Mouse (Mus musculus): ENCODE measurements at regions not wholly inside any gene's neighbourhood (a gene's known extent, or its start where the extent isn't known, plus 50 kb on each side); places are given as distances from the start of the nearest gene placed in this dataset.
"Not testable (repeated sequence)": the region's sequence is repeated elsewhere in the genome, so short reads cannot be mapped to it uniquely, and the experiment has no call there.

- no peak for DNase-seq (ENCODE audit: low spot score in 2 of 2)
Measured at GRCm38 (mm10) chr17:48650556-48650955, 195.9 kb downstream of the Unc5cl start.

DNA sequence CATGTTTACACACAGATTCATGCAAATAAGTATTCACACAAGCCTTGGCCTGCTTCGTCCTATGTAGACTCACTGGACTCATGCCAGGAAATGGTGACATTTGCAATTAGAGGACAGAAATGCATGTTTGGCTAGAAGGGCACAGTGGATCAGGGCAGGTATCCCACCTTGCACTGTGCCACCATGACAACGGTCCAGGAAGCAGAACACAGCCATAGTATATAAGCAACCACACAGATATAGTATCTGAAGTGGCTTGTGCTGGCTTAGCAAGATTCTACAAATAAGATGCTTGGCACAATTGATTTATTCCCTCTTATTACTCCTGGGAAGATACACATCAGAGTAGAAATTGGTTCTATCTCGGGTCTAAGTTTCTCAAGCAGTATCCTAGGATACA, 218.0 kb downstream of the Unc5cl start:
- DNase-seq (ENCODE audit: low spot score in 2 of 2), result no peak

DNA sequence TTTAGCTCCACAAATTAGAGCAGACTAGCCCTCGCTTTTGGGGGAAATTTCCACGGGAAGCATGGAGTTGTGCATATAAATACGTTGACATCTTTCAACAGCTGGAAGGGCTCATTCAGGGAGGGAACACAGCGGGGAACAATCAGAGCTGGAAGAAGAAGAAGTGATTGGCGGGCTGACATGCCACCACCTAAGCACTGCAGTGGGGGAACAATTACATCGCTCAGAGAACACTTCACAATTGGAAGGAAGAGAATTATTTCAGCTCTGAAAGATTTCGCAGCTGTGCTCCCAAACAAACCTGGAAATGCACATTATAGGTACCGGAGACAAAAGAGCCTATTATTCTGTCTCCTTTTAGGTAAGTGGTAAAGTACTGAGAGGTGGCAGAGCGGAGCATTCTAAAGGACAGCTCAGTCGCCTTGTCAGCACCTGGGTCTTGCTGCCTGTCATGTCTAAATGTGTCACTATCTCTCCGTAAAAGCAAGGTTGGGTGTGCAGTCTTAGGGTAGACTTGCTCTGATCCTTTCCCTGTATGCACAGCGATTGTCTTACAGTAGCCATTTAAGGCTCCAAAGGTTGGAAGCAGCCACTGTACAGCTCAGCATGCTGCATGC, 223.6 kb downstream of the Unc5cl start:
- DNase-seq (ENCODE audit: low spot score in 2 of 2), result no peak

GRCm38 (mm10) chr17:48680331-48680730, 225.6 kb downstream of the Unc5cl start:
- no peak for DNase-seq (ENCODE audit: low spot score in 2 of 2)

DNA sequence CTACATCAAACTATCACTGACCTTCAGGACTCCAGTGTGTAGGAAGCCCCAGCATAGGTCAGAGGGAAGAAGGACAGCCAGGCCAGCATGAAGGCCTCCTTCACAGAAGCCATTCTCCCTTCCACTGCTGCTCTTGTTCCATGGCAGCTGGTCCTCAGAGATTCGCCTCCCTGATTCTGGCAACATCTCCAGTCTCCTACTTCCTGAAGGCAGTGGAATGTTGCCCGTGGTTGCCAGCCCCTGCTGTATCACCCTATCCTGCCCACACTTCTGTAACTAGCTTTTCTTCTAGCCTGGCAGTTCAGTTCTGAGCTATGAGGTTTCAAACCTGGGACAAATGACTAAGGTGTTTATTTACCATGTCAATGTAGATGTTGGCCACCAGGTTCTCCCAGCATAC, 234.2 kb downstream of the Unc5cl start:
- no peak for DNase-seq (ENCODE audit: low spot score in 2 of 2)

GRCm38 (mm10) chr17:48698456-48698855, 233.7 kb upstream of the Lrfn2 start:
- DNase-seq (ENCODE audit: low spot score in 2 of 2), result no peak

DNA sequence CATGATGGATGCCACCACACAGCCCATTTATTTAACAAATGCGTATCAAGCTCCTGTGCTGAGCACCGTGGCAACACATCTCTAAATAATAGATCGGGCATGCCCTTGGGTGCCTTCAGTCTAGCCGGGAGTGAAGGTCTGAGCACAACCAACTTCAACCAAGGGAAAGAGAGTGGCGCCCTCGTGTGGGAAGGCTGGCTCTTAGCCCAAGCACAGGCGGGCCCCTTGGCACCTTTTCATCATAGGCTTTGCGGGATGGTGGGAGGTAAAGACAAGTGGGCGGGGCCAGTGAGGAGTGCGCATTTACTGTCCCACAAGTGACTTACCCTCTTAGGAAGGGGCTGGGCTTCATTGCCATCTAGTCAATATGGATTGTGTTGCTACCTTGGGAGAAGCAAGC, 231.6 kb upstream of the Lrfn2 start:
- DNase-seq (ENCODE audit: low spot score in 2 of 2), result no peak

DNA sequence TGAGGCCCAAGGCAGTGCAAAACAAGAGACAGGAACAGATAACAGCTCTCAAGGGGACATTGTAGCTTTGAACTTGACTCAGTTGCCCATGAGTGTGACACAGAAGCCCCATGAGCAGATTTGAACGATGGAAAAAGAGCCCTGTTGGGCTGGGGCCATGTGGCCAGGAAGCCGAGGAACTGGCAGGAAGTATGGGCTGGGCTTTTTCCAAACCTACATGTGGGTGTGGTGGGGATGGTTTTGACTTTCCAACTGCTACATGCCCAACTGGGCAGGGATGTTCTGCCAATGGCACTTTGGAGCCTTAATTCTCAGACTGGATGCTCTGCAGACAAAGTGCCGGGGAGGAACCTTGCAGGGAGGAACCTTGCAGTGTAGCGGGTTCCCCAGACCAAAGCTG, 211.7 kb upstream of the Lrfn2 start:
- DNase-seq (ENCODE audit: low spot score in 2 of 2), result no peak

GRCm38 (mm10) chr17:48723286-48723685, 208.9 kb upstream of the Lrfn2 start:
- no peak for DNase-seq (ENCODE audit: low spot score in 2 of 2)

DNA sequence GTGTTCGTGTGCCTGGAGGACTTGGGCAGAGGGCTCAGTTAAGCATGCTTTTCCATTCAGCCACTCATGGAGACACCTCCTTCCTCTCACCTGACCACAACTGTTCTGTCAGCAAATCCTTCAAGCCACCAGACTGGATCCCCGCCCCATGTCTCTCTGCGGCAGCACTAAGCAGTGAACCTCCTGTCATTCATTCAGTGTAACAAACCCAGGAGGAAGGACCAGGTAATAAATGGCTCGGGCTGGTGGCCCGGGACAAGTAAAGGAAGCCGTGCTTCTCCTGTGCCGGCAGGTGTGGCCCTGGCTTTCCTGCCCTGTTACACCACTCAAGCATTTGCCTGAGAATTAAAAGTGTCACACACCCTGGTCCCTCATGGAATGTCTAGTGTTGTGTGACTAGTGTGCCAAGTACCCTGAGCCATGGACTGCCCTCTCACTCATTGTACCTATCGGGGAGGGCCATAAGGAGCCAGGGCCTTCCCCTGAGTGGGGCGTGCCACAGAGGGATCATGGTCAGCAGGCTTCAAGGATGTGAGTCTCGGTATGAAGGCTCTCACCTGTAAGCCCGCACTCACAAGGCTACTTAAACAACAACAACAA, 207.6 kb upstream of the Lrfn2 start:
- no peak for DNase-seq (ENCODE audit: low spot score in 2 of 2)

- DNase-seq (ENCODE audit: low spot score in 2 of 2), result no peak
Measured at GRCm38 (mm10) chr17:48726460-48726859, 205.7 kb upstream of the Lrfn2 start.

DNA sequence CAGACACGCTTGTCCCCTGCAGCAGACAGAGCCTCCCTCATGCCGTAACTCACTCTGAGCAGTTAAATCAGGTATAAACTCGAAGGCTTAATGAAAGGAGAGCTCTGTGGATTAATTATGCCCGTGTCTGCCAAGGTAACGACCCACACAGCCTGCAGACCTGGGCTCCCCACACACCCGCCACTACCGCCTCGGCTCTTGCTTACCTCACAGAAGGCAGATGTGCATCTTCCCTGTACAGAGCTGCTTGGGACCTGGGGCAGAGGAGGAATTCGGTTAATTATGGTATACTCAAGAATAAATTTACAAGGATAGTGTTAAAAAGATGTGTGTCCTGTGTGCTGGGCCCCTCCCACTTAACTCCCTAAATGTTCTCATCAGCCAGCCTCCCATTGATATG, 198.4 kb upstream of the Lrfn2 start:
- DNase-seq (ENCODE audit: low spot score in 2 of 2), result no peak

DNA sequence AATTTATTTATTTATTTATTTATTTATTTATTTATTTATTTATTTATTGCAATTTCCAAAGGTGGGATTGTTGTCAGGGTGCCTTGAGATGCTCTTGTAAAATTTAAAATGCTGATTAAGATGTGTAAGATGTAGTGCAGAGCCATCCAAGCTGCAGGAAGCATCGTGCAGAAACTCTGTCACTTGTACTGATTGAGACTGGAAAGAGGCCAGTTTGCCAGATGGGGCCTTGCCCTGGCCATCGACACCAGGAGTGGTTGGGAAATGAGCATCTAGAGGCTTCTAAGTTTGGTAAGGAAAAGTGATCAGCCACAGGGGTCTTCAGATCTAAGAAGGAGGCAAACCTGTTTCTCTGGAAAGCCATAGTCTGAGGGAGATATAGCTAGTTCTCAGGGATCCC, 195.0 kb upstream of the Lrfn2 start:
- not testable (repeated sequence) for DNase-seq (ENCODE audit: low spot score in 2 of 2)

DNA sequence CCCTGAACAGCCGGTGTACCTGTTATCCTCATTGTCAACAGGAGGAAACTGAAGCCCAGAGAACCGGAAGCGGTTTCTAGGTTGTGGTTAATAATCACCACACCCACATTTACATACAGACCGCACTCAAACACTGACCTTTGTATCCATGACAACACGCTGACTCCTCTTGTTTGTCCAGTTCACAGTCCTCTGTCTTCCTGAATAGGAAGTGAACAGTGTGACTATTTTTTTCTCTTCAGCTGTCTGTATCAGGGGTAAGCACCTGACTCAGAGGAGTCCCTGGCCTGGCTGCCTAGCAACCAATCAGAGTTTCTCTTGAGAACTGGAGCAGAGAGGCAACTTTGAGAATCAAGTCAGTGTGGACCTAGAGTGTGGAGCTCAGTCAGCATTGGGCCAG, 193.5 kb upstream of the Lrfn2 start:
- peak; percentile 1 to 8 for DNase-seq (ENCODE audit: low spot score in 2 of 2)

GRCm38 (mm10) chr17:48742769-48743405, 189.3 kb upstream of the Lrfn2 start:
- no peak for DNase-seq (ENCODE audit: low spot score in 2 of 2)

GRCm38 (mm10) chr17:48770099-48770498, 162.1 kb upstream of the Lrfn2 start:
- DNase-seq (ENCODE audit: low spot score in 2 of 2), result no peak

DNA sequence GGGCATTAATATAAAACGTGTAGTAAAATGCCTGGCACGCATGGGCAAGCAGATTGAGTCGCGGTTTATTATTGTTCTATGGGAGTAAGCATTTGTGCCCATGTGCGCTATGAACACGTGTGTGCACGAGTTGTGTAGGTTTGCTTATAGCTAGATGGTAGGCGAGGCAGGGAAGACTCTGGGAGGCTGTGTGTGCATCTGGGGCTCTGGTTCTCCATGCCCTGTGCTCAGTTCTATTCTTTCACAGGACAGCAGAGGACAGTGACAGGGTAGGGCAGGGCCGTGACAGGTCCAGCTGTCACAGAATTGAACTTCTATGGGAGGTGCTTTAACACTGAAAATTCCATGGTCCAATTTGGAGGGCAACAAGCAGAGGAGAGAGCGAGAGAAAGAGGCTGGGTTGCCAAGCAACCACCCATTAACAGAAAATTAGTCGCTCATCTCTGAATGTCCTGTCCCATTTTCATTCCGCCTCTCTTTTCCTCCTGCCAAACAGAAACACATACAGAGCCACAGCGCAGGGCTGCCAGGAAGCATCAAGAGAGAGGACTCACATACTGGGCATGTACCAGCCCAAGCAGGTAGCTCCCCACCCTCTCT, 160.4 kb upstream of the Lrfn2 start:
- no peak for DNase-seq (ENCODE audit: low spot score in 2 of 2)

DNA sequence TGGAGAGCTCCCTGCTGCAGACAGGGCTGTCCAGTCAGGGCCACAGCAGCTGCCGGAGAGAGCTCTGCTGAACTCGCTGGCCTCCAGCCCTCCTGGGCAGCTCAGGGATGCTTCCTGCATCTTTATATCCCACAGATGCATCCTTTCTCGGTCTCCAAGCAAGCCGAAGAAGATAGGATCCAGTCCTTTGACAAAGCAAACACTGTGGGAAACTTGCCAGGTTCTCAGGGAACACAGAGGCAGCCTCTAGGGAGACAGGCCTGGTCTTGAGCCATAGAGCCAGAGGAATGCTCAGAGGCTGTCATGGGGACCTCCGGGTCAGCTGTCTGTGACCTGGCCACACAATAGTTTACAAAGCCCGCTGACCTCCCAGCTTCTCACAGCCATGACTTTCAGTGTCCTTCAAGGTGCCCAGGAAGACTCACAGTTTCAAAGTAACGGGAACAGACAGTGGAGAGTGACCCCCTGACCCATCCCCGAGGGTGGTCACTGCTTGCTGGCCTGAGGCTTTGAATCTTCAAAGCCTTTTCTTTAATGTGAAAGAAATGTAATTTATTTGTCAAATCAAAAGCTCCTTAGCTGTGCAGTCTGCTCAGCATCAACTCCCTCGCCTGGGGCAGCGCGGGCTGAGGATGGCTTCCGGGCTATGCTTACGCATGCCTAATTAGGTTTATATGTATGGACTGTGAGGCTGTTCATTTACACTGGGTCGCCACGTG, 157.8 kb upstream of the Lrfn2 start:
- DNase-seq (ENCODE audit: low spot score in 2 of 2), result peak in 1 of 2 experiments; percentile 6

DNA sequence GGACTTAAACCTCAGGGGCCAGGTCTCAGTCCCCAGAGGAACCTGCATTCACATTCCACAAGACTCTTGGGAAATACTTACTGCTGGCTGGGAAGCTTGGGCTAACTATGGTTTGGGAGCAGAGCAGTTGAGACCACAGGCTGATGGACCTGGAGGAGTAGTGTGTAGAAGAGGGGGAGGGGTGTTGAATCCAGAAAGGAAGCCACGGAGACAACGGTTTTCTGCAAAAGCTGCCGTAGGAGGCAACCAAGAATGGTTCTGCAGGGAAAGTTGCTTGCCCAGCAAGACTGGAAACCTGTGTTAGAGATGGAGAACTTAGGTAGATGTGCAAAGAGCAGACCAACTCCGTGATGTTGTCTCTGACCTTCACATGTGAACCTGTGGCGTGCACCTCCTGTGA, 156.7 kb upstream of the Lrfn2 start:
- DNase-seq (ENCODE audit: low spot score in 2 of 2), result no peak

DNA sequence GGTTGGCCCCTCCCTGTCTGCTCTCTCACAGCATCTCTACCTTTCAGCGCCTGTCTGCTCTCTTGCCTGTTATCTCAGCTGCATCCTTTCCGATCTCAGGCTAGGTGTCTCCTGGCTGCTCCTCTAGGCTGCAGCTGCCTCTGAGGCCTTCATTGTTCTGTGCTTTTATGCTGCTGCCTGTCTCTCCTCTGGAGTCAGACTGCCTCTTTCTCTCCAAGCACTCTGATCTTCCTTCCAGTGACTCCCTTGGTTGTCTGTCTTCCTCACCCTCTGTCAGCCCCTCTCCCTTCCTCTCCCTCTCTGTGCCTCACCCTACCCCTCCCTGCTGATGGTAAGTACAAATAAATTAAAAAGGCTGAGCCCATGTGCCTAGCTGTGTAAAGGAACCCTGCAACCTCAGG, 155.7 kb upstream of the Lrfn2 start:
- DNase-seq (ENCODE audit: low spot score in 2 of 2), result no peak

GRCm38 (mm10) chr17:48780217-48780616, 152.0 kb upstream of the Lrfn2 start:
- no peak for DNase-seq (ENCODE audit: low spot score in 2 of 2)

DNA sequence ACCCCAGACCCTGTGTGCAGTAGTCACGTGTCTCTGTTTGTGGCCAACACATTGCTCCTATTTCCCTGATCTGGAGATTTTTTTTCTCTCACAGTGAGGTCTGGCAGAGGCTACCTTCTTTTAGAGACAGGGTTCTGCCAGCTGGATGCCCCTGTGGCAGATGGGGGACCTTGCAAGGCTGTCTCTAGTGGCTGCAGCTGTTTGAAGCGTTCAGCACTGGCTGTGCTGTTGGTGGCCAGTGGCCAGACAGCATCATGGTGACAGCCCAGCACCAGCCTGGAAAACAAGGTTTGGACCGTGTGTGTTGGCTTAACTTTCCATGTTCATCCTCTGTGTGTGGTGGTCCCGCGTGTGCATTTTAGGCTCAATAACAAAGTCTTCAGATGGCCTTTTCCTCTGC, 147.8 kb upstream of the Lrfn2 start:
- DNase-seq (ENCODE audit: low spot score in 2 of 2), result no peak
